Mouse (Mus musculus) heart, adult 18-20 months (tissue): Measurements from ENCODE around the gene Padi3. TPM values are rescaled to one million over a fixed set of nuclear protein-coding genes. Genes with fewer than 3 reads are reported as not detected.
A peak's percentile ranks its signal among the peaks of the same experiment; 100 is the strongest.

Experiments
- DNase-seq, 2 experiments: peaks; one replicate each; pipeline ENCODE4 v3.0.0; 2021 to 2022; ENCODE audit warnings: mixed read lengths in 1 of 2
- long read RNA-seq, 2 experiments: library from polyadenylated mRNA; stranded (forward); transcript quantifications; one replicate each; pipeline ENCODE4 v2.0.0; 2021
- total RNA-seq, 2 experiments: library from RNA; stranded (reverse); gene quantifications; 2 replicates each; pipeline ENCODE4 v1.2.3; 2021

Gene Padi3
- under 1 TPM in 1 of 2 experiments, not detected in 1; 0.15 TPM for total RNA-seq
- long read RNA-seq, experiment 1, result 0 reads
- long read RNA-seq, experiment 2, result 0 reads

GRCm38 (mm10) chr4:140810458-140811260 is at the start of gene Padi3:
Gene Padi3 (minus strand): TSS chr4:140810648.
- DNase-seq, result no peak

GRCm38 (mm10) chr4:140859291-140859690 is 48.8 kb upstream of the Padi3 start:
- DNase-seq, result no peak

DNA sequence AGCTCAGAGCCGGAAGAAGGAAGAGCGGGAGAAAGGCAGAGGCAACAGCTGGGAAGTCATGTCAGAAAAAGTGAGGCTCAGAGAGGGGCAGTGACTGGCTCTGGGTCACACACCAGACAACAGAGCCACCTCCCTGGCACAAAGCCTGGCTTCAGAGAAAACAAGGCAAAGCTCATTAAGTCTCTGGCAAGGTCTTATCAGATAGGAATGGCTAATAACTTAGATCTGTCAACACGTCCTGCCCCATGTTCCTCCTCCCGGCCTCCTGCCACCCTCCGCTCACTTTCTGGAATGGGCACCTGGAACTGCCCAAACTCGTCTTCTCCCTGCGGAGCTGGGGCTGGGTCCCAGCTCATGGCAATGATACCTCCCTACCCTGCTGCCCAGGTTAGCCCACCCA is 47.4 kb upstream of the Padi3 start:
- no peak for DNase-seq

DNA sequence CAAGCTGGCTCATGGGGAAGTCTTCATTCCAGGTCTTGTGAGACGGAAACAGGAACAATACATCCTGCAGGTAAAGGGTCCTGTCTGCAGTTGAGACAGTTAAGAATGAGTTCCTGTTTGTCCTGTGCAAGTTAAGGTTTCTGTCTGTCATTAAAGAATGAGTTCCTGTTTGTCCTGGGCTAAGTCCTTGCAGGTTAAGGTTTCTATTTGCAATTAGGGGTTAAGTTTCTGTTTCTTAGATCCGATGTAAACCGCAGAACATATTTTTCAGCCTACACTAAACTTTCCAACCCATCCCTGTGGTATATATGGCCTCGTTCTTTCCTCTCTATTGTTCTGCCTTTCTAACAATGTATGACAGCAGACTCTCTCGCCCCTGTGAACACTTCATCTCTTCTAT is 46.6 kb upstream of the Padi3 start:
- DNase-seq, result no peak

DNA sequence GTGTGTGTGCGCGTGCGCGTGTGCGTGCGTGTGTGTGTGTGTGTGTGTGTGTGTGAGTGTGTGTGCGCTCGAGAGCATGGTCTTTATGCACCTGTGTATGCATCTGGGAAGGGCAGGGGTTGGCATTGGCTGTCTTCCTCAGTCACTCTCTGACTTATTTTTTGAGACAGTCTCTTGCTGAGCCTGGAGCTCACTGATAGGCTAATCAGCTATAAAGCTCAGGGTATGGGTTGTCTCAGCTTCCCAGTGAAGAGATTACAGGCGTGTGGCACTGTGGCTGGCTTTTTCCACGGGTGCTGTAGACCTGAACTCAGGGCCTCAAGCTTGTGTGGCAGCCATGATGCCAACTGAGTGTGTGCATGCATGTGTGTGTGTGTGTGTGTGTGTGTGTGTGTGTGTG is 44.7 kb upstream of the Padi3 start:
- no peak for DNase-seq

DNA sequence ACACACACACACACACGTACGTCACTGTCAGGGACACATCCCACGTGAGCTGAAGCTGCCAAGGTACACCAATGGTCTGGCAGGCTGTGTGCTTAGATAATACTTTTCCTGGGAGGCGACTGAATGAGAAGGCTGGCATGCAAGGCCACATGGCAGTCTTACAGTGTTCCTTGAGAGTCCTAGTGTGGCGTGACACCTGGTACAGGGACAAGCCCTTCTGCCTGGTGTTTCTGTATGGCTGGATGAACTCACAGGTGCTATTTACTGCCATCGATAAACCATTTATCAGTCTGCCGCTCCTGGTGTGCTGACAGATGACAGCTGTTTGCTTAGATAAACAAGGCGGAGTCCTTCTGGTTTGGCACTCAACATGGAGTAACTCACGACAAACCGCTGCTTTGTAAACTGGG is 44.0 kb upstream of the Padi3 start:
- peak in 1 of 2 experiments; percentile 25 for DNase-seq

GRCm38 (mm10) chr4:140853626-140854025 is 43.2 kb upstream of the Padi3 start:
- DNase-seq, result no peak

DNA sequence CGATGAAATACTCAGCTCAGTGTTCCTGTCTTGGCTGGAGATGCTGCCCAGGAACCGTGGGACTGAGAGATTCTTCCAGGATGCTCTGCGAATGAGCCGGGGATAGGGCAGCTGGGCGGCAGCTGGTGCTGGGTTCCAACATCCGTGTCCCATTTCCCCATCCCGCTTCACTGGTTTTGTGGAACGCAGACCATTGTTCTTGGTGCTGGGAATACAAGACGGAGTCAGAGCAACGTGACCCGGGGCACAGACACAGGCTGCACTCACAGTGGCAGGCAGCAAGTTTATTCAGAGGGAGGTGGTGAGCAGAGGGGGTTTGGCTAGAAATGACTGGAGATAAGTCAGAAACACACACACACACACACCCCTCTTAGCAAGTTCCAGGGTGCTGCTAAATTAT is 38.9 kb upstream of the Padi3 start:
- DNase-seq, result no peak

GRCm38 (mm10) chr4:140845666-140846065 is 35.2 kb upstream of the Padi3 start, which contains the start of gene Padi1:
Gene Padi1 (minus strand): TSS chr4:140845778.
- no peak for DNase-seq

DNA sequence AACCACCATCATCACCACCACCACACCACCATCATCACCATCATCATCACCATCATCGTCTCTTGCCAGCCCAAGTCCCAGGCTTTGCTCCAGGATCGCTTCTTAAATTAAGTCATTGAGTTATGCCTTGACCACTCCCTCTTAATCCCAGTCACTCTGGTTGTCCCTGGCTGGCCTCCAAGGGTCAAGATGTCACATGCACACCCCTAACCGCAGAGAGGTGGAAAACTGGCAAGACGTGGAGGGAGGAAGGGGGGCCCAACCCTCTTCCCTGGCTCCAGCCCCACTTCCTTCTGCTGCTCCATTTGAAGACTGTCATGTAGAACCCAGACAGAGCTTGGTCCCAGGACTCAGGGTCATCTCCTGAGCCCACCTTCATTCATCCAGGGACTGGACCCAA is 34.5 kb upstream of the Padi3 start:
- no peak for DNase-seq

DNA sequence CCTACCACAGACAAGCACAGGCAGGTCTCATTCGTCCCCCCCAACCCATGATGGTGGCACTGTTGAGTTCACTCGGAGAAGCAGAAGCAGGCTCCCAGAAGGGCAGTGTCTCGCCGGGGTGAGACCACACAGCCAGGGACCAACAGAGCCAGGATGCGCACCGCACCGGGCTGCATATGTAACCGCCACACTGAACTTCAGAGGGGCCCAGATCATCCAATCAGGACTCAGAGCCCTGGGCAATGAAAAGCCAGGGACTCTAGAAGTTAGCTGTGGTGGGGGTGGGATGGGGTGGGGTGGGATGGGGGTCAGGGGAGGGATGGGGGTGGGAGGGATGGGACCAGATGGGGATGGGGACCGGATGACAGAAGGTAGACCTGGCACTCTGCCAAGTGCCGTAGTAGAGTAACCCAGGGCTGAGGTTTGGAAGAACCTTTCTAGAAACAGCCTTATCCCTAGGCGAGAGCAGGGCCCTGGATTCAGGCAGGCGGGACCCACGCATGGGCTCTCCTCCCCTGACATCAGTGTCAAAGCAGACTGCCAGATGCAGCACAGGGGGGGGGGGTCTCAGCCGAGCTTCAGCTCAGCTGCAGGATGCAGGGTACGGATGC is 33.3 kb upstream of the Padi3 start:
- DNase-seq, result no peak

DNA sequence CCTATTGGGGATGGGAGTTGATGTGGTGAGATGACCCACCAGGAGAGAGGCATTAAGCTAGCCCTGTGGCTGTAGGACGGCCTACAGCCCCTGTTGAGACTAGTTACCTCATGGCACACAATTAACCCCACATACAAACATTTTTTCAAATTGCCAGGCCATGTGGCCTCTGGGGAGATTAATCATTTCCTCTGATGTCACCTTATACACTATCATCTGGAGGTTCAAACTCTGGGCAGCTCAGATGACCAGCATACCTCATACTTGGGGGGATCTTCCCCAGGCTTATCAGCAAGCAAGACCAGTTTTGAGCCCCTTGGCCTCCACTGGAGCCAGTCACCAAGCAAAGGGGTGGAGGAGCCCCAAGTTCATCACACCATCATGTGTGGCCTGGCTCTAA is 32.5 kb upstream of the Padi3 start:
- no peak for DNase-seq

GRCm38 (mm10) chr4:140837879-140838278 is 27.4 kb upstream of the Padi3 start:
- DNase-seq, result peak in 1 of 2 experiments; percentile 16

DNA sequence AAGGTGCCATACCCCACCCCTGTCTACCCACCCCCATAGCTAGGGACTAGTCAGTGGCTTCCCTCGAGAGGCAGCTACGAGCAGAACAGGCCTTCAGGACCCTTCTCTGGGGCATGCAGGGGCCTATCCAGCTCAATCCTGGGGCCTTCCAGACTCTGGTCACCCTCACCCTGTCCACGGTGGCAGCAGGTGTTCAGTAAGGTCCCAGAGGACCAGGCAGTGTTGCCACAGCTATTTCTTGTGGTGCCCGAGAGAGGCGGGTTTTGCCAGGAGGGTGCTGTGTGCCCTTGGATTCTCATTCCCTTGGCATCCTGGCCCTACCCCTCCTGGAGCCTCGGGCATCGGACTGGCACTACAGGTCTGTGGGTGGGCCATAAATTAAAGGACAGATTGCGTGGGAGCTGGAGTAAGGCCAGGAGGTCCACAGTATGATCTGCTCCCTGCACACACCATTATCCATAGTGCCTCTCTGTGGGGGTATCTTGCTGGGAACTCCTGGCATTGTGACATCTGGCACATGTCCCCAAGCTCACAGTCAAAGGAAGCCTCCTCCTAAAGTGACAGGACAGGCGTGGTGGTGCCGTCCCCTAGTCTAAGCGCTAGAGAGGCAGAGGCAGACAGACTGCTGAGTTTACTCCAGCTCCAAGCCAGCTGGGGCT is 25.9 kb upstream of the Padi3 start:
- DNase-seq, result no peak

DNA sequence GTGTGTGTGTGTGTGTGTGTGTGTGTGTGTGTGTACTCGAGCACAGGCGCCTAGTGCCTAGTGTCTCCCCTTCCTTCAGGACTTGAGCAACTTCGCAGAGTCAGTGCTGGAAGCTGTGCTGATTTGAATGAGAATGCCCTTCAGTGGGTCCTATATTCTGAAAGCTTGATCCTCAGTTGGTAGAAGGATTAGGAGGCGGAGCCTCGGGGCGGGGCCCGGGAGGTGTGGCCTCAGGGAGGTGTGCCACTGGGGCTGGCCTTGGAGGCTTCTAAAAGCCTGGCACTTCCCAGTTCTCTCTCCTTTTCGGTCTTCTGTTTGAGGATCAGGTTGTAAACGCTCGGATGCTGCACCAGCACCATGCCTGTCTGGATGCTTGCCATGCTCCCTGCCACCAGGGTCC is 25.2 kb upstream of the Padi3 start:
- no peak for DNase-seq

DNA sequence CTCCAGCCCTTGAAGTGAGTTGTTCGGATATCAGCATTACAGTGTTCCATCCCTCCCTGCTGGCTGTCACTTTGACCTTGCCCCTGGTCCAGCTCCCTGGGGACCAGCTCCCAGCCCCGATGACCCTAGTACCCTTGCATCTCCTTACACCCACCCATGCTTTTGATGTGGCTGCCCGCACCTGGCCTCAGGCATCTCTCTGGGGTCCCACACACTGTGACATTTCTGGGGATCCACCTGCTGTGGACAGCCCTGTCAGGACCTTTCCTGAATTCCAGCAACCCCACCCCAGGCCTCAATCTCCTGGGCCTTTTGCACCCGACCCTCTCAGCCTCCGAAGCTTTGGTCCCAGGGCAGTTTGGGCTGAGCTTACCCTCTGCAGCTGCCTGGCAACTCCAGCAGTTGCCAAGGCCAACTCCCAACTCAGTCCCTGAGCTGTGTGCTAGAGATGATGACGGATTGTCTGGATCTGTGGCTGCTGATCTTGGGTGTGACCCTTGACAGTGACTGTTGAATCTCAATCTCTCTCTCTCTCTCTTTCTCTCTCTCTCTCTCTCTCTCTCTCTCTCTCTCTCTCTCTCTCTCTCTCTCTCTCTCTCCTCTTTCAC is 24.0 kb upstream of the Padi3 start:
- no peak for DNase-seq

GRCm38 (mm10) chr4:140832821-140833220 is 22.4 kb upstream of the Padi3 start:
- DNase-seq, result no peak

DNA sequence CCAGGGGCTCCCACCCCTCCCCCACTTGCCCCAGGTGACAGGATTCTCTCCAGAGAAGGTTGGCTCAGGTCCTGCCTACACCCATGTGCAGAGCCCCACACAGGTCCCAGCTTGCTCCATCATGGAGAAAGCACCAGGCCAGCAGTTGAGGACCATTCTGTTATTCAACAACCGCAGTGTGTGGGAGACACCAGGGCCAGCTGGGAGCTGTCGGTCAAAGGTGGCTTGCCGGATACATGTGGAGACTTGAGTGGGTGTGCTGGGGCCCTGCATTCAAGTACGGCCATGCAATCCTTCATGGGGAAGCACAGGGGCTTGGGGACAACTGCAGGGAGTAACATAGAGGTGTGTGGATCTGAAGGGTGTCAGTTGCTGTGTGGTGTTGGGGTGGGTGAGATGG is 21.4 kb upstream of the Padi3 start:
- DNase-seq, result no peak

DNA sequence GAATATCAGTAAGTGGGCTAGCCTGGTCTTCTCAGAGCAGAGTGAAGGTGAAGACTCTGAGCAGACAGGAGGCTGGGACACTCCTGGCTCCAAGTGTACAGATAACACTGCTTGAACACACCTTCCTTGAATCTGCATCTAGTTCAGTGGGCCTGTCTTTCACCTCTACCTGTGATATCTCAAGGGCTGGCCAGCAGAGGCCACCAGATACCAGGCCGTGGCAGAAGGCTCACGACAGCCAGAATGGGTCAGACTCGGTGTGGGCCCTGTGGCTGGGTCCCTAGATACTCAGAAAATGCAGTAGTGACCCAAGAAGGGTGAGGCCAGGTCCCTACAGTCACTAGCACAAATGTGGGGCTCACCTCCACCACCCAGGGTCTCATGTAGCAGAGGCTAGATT is 16.8 kb upstream of the Padi3 start:
- no peak for DNase-seq

DNA sequence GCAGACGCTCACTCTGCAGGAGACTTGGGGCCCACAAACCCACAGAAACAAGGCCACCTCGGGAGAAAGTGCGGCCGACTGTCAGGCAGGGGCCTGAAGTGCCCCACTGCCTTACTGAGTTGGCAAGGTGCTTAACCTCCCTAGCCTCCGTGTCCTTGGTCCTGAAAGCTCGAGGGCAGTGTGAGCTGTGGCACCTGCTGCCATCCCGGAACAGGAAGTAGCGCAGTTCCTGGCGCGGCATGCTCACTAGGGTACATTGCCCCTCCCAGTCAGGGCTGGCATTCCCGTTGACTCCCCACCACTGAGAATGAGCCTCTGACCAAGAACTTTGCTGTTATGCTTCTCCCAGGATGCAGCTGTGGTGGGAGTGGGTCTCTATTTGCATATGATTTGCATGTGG is 15.5 kb upstream of the Padi3 start:
- no peak for DNase-seq

- peak in 1 of 2 experiments; percentile 54 for DNase-seq
Observed at GRCm38 (mm10) chr4:140821988-140822387, 11.5 kb upstream of the Padi3 start.

- no peak for DNase-seq
Observed at GRCm38 (mm10) chr4:140817413-140817812, 7.0 kb upstream of the Padi3 start.
